In genomic region chr5:116366889-116367682, GRCm38 (mm10) we compare ENCODE assay signal across 21 mouse cellular contexts. TPM values are rescaled to one million over a fixed set of nuclear protein-coding genes. Genes with fewer than 3 reads are reported as not detected.
DNase-seq lines count a peak whose midpoint lies in the region; ATAC-seq lines count a peak whose summit lies in the region.
"Had no signal": no experiment of that assay in that cellular context is flagged by ENCODE, and none has a peak within 500 bp of the region (broad histone marks: within the 10 kb centered on the region; RNA-seq: fewer than 3 reads in every experiment).

No protein-coding gene starts in this region.

- no peaks in the 10 kb centered on the region for H3K27me3 ChIP-seq in midbrain, embryonic 13.5 days
- no peaks in the 10 kb centered on the region for H3K27me3 ChIP-seq in midbrain, embryonic 14.5 days (ENCODE audit: control insufficient read depth, insufficient read depth, low read length)
- H3K27me3 ChIP-seq in hindbrain, embryonic 12.5 days: no peaks in the 10 kb centered on the region
- no peaks in the 10 kb centered on the region for H3K27me3 ChIP-seq in neural tube, embryonic 14.5 days (ENCODE audit: control insufficient read depth, insufficient read depth, low read length)
- H3K27me3 ChIP-seq: embryonic facial prominence, embryonic 15.5 days; liver, embryonic 13.5 days; lung, embryonic 15.5 days had no signal

- no peaks in the 10 kb centered on the region for H3K36me3 ChIP-seq in midbrain, embryonic 13.5 days
- no peaks in the 10 kb centered on the region for H3K36me3 ChIP-seq in midbrain, embryonic 14.5 days (ENCODE audit: control insufficient read depth, insufficient read depth, low read length)
- H3K36me3 ChIP-seq in hindbrain, embryonic 12.5 days: no peaks in the 10 kb centered on the region
- H3K36me3 ChIP-seq in neural tube, embryonic 14.5 days (ENCODE audit: control insufficient read depth, insufficient read depth, low read length): no peaks in the 10 kb centered on the region
- H3K36me3 ChIP-seq: embryonic facial prominence, embryonic 15.5 days; forebrain, embryonic 12.5 days; liver, embryonic 13.5 days; lung, embryonic 15.5 days had no signal

- DNase-seq in midbrain, embryonic 14.5 days: no peak
- DNase-seq in large intestine, adult 2 months (ENCODE audit: low read depth, low spot score): peak; percentile 35
- DNase-seq in cerebellum, adult 9-10 months: no peak
- no peak for DNase-seq in kidney, postnatal 25 days
- DNase-seq: adrenal gland, postnatal 14 days; cerebellum, adult 18-20 months; gastrocnemius, postnatal 14 days; kidney, postnatal 10 days; liver, embryonic 13.5 days; right cerebral cortex, postnatal 25 days; thymus, postnatal 36 days had no signal

- no peak overlapping the region for H3K4me3 ChIP-seq in midbrain, embryonic 13.5 days (replicated peaks)
- no peak overlapping the region for H3K4me3 ChIP-seq in midbrain, embryonic 14.5 days (replicated peaks; ENCODE audit: low read depth, low read length)
- no peak overlapping the region for H3K4me3 ChIP-seq in hindbrain, embryonic 12.5 days
- no peak overlapping the region for H3K4me3 ChIP-seq in neural tube, embryonic 14.5 days (ENCODE audit: low read depth, low read length)
- H3K4me3 ChIP-seq: embryonic facial prominence, embryonic 15.5 days; forebrain, embryonic 12.5 days; liver, embryonic 13.5 days; lung, embryonic 15.5 days; myocyte had no signal

- peaks cover 13% of the 10 kb centered on the region for H3K4me1 ChIP-seq in midbrain, embryonic 13.5 days (replicated peaks)
- H3K4me1 ChIP-seq in midbrain, embryonic 14.5 days (ENCODE audit: control insufficient read depth, insufficient read depth, low read length): no peaks in the 10 kb centered on the region
- H3K4me1 ChIP-seq in hindbrain, embryonic 12.5 days: peaks cover 14% of the 10 kb centered on the region
- peaks cover 5% of the 10 kb centered on the region for H3K4me1 ChIP-seq in neural tube, embryonic 14.5 days (ENCODE audit: control insufficient read depth, insufficient read depth, low read length)
- H3K4me1 ChIP-seq: embryonic facial prominence, embryonic 15.5 days; liver, embryonic 13.5 days; lung, embryonic 15.5 days had no signal

- WGBS in midbrain, embryonic 13.5 days: 83% methylated on average over 20 of the region's 20 CpGs
- WGBS in midbrain, embryonic 14.5 days: 72% methylated on average over 20 of the region's 20 CpGs
- WGBS in hindbrain, embryonic 12.5 days: 89% methylated on average over 20 of the region's 20 CpGs
- WGBS in large intestine, adult 2 months: 20% methylated on average over 20 of the region's 20 CpGs
- WGBS in neural tube, embryonic 14.5 days: 34% methylated on average over 20 of the region's 20 CpGs

- peak; percentile 34; the same call in 1 of the 2 replicates for ATAC-seq in midbrain, embryonic 13.5 days
- ATAC-seq in midbrain, embryonic 14.5 days (ENCODE audit: low FRiP score, low TSS enrichment): no peak
- ATAC-seq in hindbrain, embryonic 12.5 days (ENCODE audit: low FRiP score): 0 out of 2 replicates have a peak, but pooled peaks have one; percentile 46
- peak; percentile 54 for ATAC-seq in neural tube, embryonic 14.5 days (ENCODE audit: low read depth)

- H3K9ac ChIP-seq in midbrain, embryonic 13.5 days (replicated peaks): no peak overlapping the region
- H3K9ac ChIP-seq in midbrain, embryonic 14.5 days (replicated peaks; ENCODE audit: low read length): no peak overlapping the region
- no peak overlapping the region for H3K9ac ChIP-seq in hindbrain, embryonic 12.5 days
- H3K9ac ChIP-seq in neural tube, embryonic 14.5 days (replicated peaks; ENCODE audit: low read depth, low read length): no peak overlapping the region
- H3K9ac ChIP-seq: embryonic facial prominence, embryonic 15.5 days; forebrain, embryonic 12.5 days; liver, embryonic 13.5 days; lung, embryonic 15.5 days had no signal

- H3K27ac ChIP-seq in midbrain, embryonic 13.5 days: 0 out of 2 replicates have a peak overlapping the region, but pooled peaks have one; percentile 6
- no peak overlapping the region for H3K27ac ChIP-seq in midbrain, embryonic 14.5 days (replicated peaks; ENCODE audit: low read depth, low read length)
- H3K27ac ChIP-seq in hindbrain, embryonic 12.5 days: peak overlapping the region; percentile 67
- H3K27ac ChIP-seq in neural tube, embryonic 14.5 days (ENCODE audit: low read depth, low read length): peak overlapping the region; percentile 69
- H3K27ac ChIP-seq: embryonic facial prominence, embryonic 15.5 days; forebrain, embryonic 12.5 days; liver, embryonic 13.5 days; lung, embryonic 15.5 days; macrophage; stomach, postnatal 0 days had no signal

- H3K4me2 ChIP-seq in midbrain, embryonic 13.5 days (replicated peaks): no peak overlapping the region
- no peak overlapping the region for H3K4me2 ChIP-seq in midbrain, embryonic 14.5 days (ENCODE audit: low read length)
- no peak overlapping the region for H3K4me2 ChIP-seq in hindbrain, embryonic 12.5 days (replicated peaks)
- H3K4me2 ChIP-seq in neural tube, embryonic 14.5 days (ENCODE audit: low read depth, low read length): no peak overlapping the region
- H3K4me2 ChIP-seq: embryonic facial prominence, embryonic 15.5 days; forebrain, embryonic 12.5 days; liver, embryonic 13.5 days; lung, embryonic 15.5 days; midbrain, embryonic 11.5 days had no signal

- H3K9me3 ChIP-seq in midbrain, embryonic 13.5 days: no peaks in the 10 kb centered on the region
- H3K9me3 ChIP-seq in midbrain, embryonic 14.5 days (ENCODE audit: control insufficient read depth, low read length): no peaks in the 10 kb centered on the region
- H3K9me3 ChIP-seq in hindbrain, embryonic 12.5 days (replicated peaks): no peaks in the 10 kb centered on the region
- no peaks in the 10 kb centered on the region for H3K9me3 ChIP-seq in neural tube, embryonic 14.5 days (ENCODE audit: control insufficient read depth, low read length)
- H3K9me3 ChIP-seq: embryonic facial prominence, embryonic 15.5 days; forebrain, embryonic 12.5 days; lung, embryonic 15.5 days had no signal

RNA-seq across cellular contexts. Expression of gene Hspb8, which starts 55.6 kb away (rescaled TPM):
- 2.9 and 4.3 TPM in 2 replicates for polyA plus RNA-seq in midbrain, embryonic 13.5 days (2015; fragmentation: Nextera tagmentation; extraction: Ambion mirVana)
- 1.9 and 3.7 TPM in 2 replicates for polyA plus RNA-seq in midbrain, embryonic 14.5 days (2014; fragmentation: Nextera tagmentation; extraction: Ambion mirVana)
- 5.9 and 6.9 TPM in 2 replicates for polyA plus RNA-seq in hindbrain, embryonic 12.5 days (2016; fragmentation: Nextera tagmentation; extraction: Ambion mirVana)
- polyA plus RNA-seq in large intestine, adult 2 months (2012; rRNA removed): 18.6 and 26.0 TPM in 2 replicates
- polyA plus RNA-seq in neural tube, embryonic 14.5 days (2014; fragmentation: Nextera tagmentation; extraction: Ambion mirVana): 3.4 and 5.1 TPM in 2 replicates
